Comparison of ENCODE assay signal across 10 mouse cellular contexts in genomic region chr4:45765121-45765564, GRCm38 (mm10). TPM values are rescaled to one million over a fixed set of nuclear protein-coding genes. Genes with fewer than 3 reads are reported as not detected.
DNase-seq lines count a peak whose midpoint lies in the region; ATAC-seq and TF ChIP-seq lines count a peak whose summit lies in the region.
"Had no signal": no experiment of that assay in that cellular context is flagged by ENCODE, and none has a peak within 500 bp of the region (broad histone marks: within the 10 kb centered on the region; RNA-seq: fewer than 3 reads in every experiment).

No protein-coding gene starts in this region.

- no peak for TF ChIP-seq CTCF in olfactory bulb, adult 2 months (IDR thresholded peaks at IDR 0.05; ENCODE audit: insufficient read depth, low read depth, low read length)

- whole genome bisulfite sequencing in liver, embryonic 11.5 days = 3% methylated on average over 16 of the region's 16 CpGs
- 2% methylated on average over 16 of the region's 16 CpGs for WGBS in forebrain, embryonic 12.5 days
- 1% methylated on average over 16 of the region's 16 CpGs for WGBS in limb, embryonic 10.5 days
- WGBS in olfactory bulb, adult 2 months = 10% methylated on average over 16 of the region's 16 CpGs

- no peak overlapping the region for H3K27ac ChIP-seq in liver, embryonic 11.5 days (ENCODE audit: low read depth, low read length)
- peak overlapping the region; percentile 85 for H3K27ac ChIP-seq in forebrain, embryonic 12.5 days
- H3K27ac ChIP-seq in limb, embryonic 10.5 days = peak overlapping the region; percentile 68
- H3K27ac ChIP-seq in olfactory bulb, adult 2 months (ENCODE audit: insufficient read depth, low read depth, low read length) = peak overlapping the region; percentile 9; the same call in 1 of the 2 replicates

- no peak overlapping the region for H3K9ac ChIP-seq in liver, embryonic 11.5 days (ENCODE audit: low read depth, low read length)
- H3K9ac ChIP-seq in forebrain, embryonic 12.5 days = peak overlapping the region; percentile 54

- peaks cover 54% of the 10 kb centered on the region for H3K27me3 ChIP-seq in liver, embryonic 11.5 days (replicated peaks; ENCODE audit: control insufficient read depth, insufficient read depth, low read length)
- H3K27me3 ChIP-seq in forebrain, embryonic 12.5 days = peaks cover 36% of the 10 kb centered on the region
- peaks cover 79% of the 10 kb centered on the region for H3K27me3 ChIP-seq in limb, embryonic 10.5 days (ENCODE audit: low read depth, poor library complexity, severe bottlenecking)

- TF ChIP-seq POLR2A in olfactory bulb, adult 2 months (IDR thresholded peaks at IDR 0.05; ENCODE audit: insufficient read depth, low read depth, low read length) = no peak

- peak overlapping the region; percentile 25; the same call in 1 of the 2 replicates for H3K4me2 ChIP-seq in liver, embryonic 11.5 days
- H3K4me2 ChIP-seq in forebrain, embryonic 12.5 days = peak overlapping the region; percentile 49

- H3K9me3 ChIP-seq in liver, embryonic 11.5 days (ENCODE audit: control insufficient read depth, low read length) = no peaks in the 10 kb centered on the region
- H3K9me3 ChIP-seq in forebrain, embryonic 12.5 days = no peaks in the 10 kb centered on the region
- no peaks in the 10 kb centered on the region for H3K9me3 ChIP-seq in limb, embryonic 10.5 days (replicated peaks)

- intact Hi-C loops in gastrocnemius, postnatal 36 days (cut with DNase I) = no loop called here

- no peaks in the 10 kb centered on the region for H3K36me3 ChIP-seq in liver, embryonic 11.5 days (ENCODE audit: control insufficient read depth, insufficient read depth, low read length)
- no peaks in the 10 kb centered on the region for H3K36me3 ChIP-seq in forebrain, embryonic 12.5 days (replicated peaks)
- H3K36me3 ChIP-seq in limb, embryonic 10.5 days = no peaks in the 10 kb centered on the region

- H3K4me3 ChIP-seq in liver, embryonic 11.5 days (ENCODE audit: low read depth, low read length) = no peak overlapping the region
- H3K4me3 ChIP-seq in forebrain, embryonic 12.5 days (replicated peaks) = peak overlapping the region; percentile 19
- peak overlapping the region; percentile 37 for H3K4me3 ChIP-seq in limb, embryonic 10.5 days
- H3K4me3 ChIP-seq in olfactory bulb, adult 2 months (ENCODE audit: insufficient read depth, low read depth, low read length) = no peak overlapping the region

- ATAC-seq in liver, embryonic 11.5 days (replicated peaks; ENCODE audit: low FRiP score) = no peak
- ATAC-seq in forebrain, embryonic 12.5 days (ENCODE audit: low FRiP score) = 0 out of 2 replicates have a peak, but pooled peaks have one; percentile 32
- ATAC-seq: lung, postnatal 0 days had no signal

- DNase-seq in liver, embryonic 11.5 days (ENCODE audit: low spot score) = no peak
- DNase-seq in liver = no peak
- peak; percentile 65 for DNase-seq in limb, embryonic 10.5 days (ENCODE audit: low spot score)
- no peak for DNase-seq in urinary bladder, postnatal 14 days (ENCODE audit: low spot score)
- no peak for DNase-seq in gastrocnemius, postnatal 36 days
- DNase-seq in right cerebral cortex, postnatal 10 days (ENCODE audit: low spot score in 2 of 2) = no peak
- DNase-seq: cerebellum, adult 11 months had no signal

- peaks cover 22% of the 10 kb centered on the region for H3K4me1 ChIP-seq in liver, embryonic 11.5 days (replicated peaks; ENCODE audit: control insufficient read depth, insufficient read depth, low read length)
- H3K4me1 ChIP-seq in forebrain, embryonic 12.5 days = peaks cover 75% of the 10 kb centered on the region
- H3K4me1 ChIP-seq in limb, embryonic 10.5 days = peaks cover 45% of the 10 kb centered on the region
- peaks cover 50% of the 10 kb centered on the region for H3K4me1 ChIP-seq in olfactory bulb, adult 2 months (ENCODE audit: control insufficient read depth, insufficient read depth, low read length)

RNA-seq across cellular contexts. Expression of gene Aldh1b1, which starts 33.7 kb away (rescaled TPM):
- 10.5 and 13.0 TPM in 2 replicates for polyA plus RNA-seq in liver, embryonic 11.5 days (2014; fragmentation: Nextera tagmentation; extraction: Ambion mirVana)
- polyA plus RNA-seq in forebrain, embryonic 12.5 days (2016; fragmentation: Nextera tagmentation; extraction: Ambion mirVana) = 9.7 and 11.3 TPM in 2 replicates
- 2.5 and 2.9 TPM in 2 replicates for polyA plus RNA-seq in limb, embryonic 10.5 days (2016; fragmentation: Nextera tagmentation; extraction: Ambion mirVana)
- not detected in 2 replicates for polyA plus RNA-seq in olfactory bulb, adult 2 months (2012; ENCODE audit: insufficient read depth, insufficient read length, low replicate concordance, missing spikeins)
- total RNA-seq in gastrocnemius, postnatal 36 days (2021) = under 1 TPM; 0.47 to 0.54 TPM

Comparison
In these comparisons a context has a peak if more than half of its experiments do, and no peak if none do; other contexts are left out.
1. H3K4me3 ChIP-seq: peak in forebrain, embryonic 12.5 days (single experiment) and limb, embryonic 10.5 days (single experiment); none in liver, embryonic 11.5 days (single experiment) and olfactory bulb, adult 2 months (single experiment).